Mouse (Mus musculus): Measurements from ENCODE around the gene Pard6b. TPM values are rescaled to one million over a fixed set of nuclear protein-coding genes. Genes with fewer than 3 reads are reported as not detected.
"Not testable (repeated sequence)": the region's sequence is repeated elsewhere in the genome, so short reads cannot be mapped to it uniquely, and the experiment has no call there.

Gene Pard6b
- total and polyA plus RNA-seq, 3 experiments = 0.92 to 2.1 (median 1.9) TPM

DNA sequence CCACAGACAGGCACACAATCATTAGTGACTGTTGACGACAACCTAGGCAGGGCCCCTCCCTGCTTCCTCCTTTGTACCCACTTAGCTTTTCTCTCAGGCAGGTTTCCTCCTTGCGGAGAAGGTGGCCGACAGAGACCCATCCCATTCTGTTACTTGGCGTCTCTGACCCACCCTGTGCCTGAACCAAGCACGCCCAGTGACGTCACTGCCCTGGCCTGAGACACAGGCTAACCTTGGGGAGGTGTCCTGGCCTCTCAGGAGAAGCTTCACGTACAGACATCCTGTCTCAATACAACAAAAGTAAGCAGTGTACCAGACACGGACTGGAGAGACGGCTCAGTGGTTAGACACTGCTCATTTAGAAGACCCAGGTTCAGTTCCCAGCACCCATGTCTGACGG lies 22.5 kb downstream of the Pard6b start:
- DNase-seq = no peak

DNA sequence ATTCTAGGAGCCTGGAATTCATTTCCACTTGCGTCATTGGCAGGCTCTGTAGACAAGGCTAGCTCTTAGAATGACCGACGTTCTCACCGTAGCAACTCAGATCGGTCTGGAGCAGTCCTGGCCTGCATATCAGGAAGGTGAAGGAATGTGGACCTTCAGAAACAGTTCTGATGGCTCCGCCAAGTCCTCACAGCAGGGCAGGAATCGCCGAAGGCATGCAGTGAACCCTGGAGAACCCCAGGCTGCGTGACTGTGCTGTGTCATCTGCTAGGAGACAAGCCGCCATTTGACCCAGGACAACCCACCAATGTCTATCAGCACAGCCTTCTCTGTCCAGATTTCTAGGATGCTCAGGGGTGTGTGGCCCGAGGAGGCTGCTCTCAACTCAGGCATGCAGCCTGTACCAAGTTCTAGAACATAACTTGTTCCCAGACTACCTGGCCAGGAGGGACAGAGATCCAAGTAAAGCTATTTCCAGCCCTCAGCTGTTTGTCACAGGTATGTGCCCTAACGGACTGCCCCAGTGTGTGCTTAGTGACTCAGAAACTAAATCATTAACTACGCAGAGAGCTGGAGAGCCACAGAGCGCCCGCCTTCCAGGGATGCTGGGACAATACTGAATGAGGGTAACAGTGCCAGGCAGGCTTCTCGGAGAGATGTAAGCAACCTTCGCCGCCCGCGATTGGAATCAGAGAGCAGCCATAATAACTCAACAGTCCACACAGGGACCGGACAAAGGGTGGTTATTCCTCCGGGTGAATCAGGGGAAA lies 23.8 kb downstream of the Pard6b start:
- no peak for DNase-seq

DNA sequence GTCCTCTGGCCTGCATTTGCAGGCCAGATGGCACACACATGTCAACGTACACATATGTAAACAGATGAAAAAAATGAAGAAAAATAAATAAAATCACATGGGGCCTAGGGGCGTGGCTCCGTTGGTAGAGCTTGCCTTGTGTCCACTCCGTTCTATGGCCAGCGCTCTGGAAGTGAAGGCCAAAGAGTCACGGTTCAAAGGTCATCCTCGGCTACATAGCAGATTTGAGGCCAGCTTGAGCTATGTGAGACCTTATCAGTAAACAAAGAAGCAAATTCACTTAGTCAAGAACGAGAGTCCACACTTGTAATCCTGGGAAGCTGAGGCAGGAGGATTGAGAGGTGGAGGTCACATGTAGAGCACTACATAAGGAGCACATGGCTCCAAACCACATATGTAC lies 24.5 kb downstream of the Pard6b start:
- DNase-seq = no peak

DNA sequence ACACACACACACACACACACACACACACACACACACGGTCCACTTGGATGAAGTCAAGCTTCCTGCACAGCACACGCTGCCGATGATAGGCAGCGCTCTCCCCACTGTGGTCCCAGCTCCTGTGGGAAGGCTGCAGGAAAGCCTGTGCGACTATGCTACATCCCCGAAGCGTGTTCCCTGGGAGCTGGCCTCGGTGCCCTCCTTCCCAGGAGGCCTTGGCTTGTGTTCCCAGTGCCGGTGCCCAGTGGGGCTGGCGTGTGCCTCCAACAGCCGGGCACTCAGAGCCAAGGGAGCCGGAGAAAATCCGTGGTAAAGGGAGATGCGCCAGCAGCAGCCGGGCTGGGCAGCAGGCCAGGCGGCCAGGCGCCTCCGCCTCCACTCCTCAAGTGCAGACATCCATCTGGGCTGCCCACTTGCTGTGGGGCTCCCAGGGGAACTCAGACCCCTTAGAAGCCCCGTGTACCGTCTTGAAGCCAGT lies 25.9 kb downstream of the Pard6b start:
- peak; percentile 88 for DNase-seq

DNA sequence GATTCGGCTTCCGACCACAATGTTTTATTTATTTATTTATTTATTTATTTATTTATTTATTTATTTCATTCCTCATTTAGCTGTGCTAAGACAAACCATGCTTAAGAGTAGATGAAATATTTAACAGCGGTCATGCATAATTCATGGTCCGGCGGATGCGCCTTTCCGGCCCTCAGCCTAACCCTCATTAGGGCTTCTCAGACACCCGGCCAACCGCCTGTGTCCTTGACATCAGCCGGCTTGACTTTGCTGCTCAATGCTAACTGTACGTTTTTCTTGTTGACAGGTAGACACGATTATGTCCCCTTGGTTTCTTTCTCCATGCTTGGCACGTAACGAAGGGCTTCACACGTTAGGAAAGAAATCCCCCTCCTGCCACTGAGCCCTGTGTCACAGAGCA lies 26.6 kb downstream of the Pard6b start:
- DNase-seq = no peak

DNA sequence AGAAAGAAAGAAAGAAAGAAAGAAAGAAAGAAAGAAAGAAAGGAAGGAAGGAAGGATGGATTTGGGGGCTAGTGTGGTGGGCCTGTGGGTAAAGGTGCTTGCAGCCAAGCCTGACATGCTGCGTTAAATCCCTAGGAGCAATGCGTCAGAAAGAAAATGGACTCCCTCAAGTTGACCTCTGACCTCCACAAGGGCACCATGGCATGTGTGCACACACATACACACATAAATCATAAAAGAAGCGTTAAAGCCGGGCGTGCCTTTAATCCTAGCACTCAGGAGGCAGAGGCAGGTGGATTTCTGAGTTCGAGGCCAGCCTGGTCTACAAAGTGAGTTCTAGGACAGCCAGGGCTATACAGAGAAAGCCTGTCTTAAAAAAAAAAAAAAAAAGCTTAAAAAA lies 27.1 kb downstream of the Pard6b start:
- not testable (repeated sequence) for DNase-seq

DNA sequence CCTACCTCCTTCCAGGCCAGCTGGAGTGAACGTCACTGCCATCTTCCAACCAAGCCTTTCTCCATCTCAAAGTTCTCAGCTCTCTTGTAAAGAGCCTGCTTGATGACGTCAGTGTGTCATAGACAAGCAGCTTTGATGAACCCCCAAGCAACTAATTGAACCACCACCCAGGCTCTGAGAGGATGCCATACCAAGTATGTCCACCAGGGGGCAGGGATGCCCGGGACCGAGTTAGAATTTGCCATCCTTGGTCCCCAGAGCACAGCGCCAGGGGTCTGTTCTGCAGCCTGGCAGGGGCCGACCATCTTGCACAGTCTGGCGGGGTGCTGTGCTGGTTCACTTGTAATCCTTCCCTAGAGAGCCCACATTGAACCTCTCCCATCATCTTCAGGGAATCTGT lies 31.1 kb downstream of the Pard6b start:
- DNase-seq = peak; percentile 66

DNA sequence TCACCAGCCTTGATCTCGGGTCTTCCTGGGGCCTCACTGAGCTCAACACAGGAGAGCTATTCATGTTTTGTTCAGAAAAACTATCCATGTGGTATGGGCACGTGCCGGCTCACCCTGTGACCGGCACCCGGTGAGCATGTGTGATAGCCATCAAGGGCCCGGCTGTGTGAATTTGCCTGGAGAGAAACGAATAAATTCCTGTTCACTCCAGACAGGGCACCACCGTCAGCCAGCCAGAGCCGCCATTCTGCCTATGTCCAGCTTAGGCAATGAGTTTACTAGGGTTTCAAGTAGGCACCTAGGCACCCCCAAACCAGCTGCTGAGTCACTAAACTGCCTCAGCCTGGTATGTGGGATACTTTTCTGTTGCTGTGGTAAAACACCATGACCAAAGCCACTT lies 32.5 kb downstream of the Pard6b start:
- no peak for DNase-seq

DNA sequence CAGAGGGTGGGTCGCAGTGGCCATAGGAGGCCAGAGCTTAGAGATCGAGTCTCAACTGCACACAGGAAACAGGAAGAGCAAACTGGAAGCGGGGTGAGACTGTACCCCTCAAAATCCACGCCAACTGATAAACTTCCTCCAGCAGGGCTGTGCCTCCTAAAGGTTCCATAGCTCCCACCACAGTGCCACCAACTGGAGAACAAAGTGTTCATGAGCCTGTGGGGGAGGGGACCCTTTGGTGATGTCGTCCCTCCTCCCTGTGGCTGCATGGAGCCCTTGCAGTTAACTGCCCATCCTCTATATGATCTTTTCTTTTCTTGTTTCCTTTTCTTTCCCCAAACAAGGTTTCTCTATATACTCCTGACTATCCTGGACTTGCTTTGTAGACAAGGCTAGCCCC lies 32.9 kb downstream of the Pard6b start:
- DNase-seq = no peak

DNA sequence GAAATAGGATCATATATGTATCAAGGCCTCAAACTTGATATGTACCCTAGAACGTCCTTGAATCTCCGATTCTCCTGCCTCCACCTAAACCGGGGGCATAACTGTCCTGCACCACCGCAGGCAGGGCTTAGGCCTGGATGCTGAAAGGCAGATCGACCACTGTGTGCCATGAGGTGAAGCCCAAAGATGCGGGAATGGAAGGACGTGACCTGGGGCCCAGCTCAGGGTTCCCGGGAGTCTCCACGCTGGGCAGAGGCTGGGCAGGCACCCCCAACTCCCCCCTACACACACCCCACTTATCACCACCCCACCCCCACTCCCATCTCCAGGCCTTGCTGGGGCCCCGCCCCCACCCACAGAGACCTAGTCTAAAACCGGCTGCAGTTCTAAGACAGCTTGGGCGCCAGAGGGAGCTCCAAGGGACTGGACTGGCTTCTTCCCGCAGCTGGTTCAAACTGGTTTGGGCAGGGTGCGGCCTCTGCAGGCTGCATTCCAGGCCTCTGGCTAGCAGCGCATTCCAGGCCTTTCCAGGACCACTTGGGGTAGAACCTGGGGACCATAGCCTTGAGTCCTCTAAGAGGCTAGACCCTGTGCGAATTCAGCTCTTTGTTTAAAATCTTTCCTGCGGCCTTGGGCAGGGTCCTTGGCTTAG lies 34.0 kb downstream of the Pard6b start:
- peak; percentile 85 for DNase-seq

DNA sequence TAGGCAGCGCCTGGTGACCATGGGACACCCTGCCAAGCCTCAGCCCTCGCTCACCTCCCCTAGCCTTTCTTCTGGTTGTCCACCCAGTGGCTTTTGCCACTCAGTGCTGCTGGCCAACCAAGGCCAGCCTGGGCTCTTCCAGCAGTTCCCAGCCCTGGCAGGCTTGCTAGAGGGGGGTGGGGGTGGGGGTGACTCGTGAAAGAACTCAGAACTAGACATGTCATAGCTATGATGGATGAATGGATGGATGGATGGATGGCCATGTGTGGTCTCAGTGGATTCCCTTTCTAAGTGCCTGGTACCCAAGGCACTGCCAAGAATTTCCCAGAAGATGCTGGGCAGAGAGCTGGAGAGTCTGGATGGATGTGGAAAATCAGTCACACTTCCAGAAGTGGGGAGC lies 35.0 kb downstream of the Pard6b start:
- DNase-seq = no peak

DNA sequence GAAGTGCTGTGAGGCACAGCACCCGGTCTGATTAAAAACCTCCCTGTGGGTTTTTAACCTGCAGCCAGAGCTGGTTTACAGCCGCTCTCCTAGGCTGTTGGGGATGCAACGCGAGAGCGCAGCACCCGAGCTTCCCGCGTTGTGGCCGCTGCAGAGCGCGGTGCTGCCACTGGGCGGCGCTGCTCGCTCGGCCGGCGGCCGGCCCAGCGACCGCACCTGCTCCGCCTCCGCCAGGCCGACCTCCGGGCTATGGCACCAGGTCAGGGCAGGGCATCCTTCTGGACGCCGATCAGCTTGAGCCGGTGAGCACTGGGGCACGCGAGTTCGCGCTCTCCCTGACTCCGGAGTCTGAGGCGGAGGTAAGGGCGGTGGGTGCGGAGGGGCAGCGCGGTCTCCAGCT lies 36.3 kb downstream of the Pard6b start:
- DNase-seq = peak; percentile 76

DNA sequence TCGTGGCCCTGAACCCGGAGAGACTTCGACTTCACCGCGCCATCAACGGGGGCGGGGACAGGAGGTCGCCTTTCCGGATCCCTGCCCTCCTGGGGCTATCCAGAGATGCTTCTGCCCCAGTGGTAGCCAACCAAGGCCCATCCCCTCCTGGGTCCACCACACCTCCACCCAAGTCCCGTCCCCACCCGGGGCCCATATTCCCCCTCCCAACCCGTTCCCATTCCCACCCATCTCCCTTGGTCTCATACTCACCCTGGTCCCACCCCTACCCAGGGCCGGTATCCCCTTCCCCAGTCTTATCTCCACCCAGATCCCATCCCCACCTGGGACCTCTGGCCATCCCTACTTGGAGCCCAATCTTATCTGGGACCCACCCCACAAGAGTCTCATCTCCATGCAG lies 36.7 kb downstream of the Pard6b start:
- DNase-seq = no peak

DNA sequence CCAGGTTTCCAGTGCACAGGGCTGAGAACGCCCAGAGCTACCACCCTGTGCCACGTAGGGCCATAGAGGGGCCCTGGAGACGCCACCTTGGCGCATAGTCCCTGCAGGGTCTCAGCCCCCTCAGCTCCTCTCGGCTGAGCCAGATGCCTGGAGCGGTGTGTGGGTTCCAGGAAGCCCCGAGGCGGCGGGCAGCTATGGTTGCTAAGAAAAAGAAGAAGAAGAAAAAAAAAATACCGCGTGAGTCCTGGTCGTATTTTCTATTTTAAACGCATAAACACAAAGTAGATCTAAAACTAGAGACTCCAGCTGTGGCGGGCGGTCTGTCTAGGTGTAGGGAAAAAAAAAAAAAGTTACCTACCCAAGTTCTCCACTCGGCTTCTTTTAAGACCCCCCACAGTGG lies 37.2 kb downstream of the Pard6b start:
- DNase-seq = no peak

DNA sequence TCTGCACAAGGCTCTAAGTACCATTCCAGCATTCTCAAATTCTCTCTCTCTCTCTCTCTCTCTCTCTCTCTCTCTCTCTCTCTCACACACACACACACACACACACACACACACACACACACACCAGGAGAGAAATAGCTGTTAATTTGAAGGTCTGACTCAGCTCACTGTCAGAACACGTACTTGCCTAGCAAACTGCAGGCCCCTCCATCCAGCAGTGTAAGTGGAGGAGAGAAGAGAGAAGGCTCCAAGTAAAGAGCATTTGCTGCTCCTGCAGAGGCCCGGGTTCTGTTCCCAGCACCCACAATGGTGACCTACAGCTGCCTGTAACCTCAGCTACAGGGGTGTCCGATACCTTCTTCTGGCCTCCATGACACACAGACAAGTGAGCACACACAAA lies 37.7 kb downstream of the Pard6b start:
- no peak for DNase-seq

DNA sequence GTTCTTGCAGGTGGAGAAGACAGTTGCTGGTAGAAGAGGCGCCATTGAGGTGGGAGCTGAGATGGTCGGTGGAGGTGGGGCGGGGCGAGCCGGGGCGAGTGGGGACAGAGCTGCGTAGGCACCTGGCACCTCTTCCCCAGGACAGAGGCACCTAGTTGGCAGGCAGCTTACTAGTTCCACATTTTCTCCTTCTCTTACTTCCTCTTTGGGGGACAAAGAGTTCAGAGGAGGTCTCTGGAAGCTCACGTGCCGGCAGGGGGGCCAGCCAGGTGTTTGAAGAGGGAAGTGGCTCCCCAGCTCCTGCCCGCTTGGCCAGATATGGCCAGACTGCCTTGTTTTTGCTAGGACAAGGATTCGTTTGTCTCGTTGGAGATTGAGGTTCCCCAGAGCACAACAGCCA lies 38.3 kb downstream of the Pard6b start:
- DNase-seq = no peak

DNA sequence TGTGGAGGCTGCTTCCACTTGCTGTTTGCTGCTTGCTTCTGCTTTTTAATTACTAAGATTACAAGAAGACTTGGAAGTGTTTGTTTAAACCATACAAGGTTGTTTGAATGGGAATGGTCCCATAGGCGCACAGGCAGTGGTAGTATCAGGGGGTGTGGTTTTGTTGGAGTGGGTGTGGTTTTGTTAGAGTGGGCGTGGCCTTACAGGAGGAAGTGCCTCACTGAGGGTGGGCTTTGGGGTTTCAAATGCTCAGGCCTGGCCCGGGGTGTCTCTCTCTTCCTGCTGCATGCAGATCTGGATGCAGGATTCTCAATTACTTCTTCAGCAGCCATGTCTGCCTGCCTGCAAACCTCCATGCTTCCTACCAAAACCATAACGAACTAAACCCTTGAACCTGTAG lies 40.1 kb downstream of the Pard6b start:
- no peak for DNase-seq

DNA sequence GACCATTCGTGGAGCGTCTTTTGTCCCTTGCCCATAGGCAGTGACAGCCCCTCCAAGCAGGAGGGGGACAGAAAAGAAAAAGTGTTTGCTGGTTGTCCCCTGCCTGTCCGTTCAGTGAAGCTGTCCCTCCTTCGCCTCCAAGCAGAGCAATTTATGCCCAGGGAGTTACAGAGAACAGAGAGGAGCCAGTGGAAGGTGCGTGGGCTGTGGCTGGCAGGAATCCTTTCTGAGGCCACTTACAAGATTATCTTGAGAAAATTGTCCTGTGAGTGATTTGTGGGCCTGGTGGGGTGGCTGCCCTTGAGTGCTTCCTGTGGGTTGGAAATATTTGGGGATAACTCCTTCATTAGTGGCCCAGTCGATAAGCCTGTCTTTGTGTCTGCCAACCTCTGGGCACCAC lies 42.8 kb downstream of the Pard6b start:
- no peak for DNase-seq

DNA sequence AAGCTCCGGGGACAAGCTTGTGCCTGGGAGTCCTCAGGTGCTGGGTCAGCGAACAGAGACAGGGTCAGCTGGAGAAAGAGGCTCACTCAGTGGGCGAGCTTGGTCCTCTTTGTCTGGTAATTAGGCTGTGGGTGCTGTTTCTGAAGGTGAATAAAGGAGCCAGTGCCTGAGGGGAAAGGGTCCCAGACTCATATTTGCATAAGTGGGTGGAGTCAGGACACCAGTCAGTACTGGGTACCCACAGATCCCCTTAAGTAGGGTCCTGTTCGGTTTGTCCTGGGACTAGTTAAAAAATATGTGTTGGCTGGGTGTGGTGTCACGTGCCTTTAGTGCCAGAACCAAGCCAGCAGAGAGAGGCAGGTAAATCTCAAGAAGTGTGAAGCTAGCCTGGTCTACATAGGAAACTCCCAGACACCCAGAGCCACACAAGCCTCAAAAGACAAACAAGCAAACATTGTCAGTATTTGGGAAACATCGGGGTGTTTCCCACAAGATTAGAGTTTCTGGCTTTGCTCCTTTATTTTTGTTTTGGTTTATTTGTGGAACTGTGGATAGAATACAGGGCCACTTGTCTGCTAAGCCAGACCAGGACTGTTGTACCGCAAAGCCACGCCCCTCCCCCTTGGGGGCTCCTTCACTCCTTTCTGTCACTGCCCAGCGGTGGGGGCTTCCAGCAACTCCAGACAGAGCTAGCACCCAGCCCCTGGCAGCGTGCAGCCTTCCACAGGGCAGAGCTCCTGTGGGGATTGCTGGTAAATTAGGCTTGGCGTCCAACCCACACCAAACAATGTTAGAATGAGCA lies 44.7 kb downstream of the Pard6b start:
- DNase-seq = no peak

DNA sequence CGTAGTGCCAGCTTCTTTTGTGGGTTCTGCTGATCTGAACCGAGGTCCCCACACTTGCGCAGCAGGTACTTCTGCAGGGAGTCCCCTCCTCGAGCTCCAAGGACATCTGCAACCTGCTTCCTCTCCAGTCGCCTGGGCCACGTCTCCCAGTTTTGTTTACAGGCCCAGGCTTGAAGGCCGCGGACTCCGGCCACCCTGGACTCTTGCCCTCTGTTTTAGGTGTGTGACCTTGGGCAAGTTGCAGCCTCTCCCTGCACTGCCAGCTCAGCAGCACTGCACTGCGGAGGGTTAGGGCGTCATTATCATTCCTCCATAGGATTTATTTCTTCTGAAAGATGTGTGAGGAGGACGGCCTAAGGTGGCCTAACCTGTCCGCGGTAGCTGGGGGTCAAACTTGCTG lies 47.0 kb downstream of the Pard6b start:
- DNase-seq = peak; percentile 90

DNA sequence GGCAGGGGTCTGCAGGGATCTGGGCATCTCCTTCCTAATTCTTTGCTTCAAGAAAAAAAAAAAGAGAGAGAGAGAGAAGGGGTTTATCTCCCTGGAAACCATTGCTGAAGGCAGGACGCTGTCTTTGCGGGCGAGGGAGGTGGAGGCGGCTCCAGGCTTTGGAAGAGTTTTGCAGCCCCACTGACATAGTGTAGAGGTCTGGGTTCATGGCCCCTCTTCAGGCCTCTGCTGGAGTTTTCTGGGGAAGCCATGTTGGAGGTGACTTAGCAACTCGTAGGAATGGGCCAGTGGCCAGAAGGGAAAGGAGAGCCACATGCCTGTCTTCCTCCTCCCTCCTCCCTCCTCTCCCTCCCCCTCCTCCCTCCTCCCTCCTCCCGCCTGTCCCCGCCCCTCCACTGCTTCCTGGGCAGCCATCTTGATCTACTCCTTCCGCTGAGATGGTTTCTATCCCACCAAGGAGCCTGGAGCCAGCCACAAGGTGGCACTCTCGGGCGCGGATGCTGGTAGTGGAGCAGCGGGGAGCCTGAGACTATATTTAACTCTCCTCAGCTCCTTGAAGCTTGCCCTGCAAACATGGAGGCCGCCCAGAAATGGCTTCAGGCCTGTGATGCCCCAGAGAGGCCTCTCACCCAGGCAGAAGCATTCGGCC lies 47.5 kb downstream of the Pard6b start:
- peak; percentile 90 for DNase-seq

DNA sequence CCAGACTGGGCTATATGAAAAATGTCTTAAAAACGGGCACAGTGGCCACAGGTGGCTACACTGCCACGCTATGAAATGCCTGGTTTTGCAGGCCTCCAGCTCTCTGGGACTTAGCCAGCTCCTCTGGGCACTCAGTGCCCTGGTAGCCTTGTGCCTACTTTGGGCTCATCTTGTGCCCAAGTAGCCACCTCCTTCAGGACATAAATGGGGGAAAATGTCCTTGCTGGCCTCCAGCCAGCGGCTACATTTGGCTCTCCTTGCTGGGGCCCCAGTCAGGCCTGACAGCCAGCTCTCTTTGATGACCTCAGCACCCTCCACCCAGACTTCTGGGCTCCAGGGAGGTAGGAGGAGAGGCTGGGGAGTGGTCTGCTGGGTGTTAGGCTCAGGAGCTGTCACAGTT lies 49.2 kb downstream of the Pard6b start:
- peak; percentile 61 for DNase-seq

DNA sequence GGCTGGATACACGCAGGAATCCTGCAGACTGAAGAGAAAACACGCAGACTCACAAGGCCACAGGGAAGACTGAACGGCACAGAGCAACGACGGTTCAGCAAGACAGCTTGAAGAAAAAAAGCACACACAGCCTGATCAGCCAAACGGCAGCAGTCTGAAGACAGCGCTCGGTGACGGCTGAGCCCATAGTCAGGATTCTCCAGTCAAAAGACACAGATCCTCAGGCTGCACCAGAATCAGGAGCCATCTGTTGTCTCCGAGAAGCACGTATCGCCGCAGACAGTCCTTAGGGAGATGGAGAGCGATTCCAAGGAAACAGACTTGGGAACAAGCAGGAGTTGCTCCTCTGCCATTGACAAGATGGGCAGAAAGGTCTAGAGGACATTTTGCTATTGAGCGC lies 56.4 kb downstream of the Pard6b start:
- DNase-seq = no peak
